Mouse (Mus musculus) E14TG2a.4 (cell line): ENCODE results near the gene Cpt2.

ENCODE experiments used
- CTCF ChIP-seq: conservative IDR thresholded peaks from 2 replicates; pipeline ENCODE4 v1.5.1; 2014; ENCODE audit warnings: low read length
- NANOG ChIP-seq: IDR thresholded peaks from 2 replicates; pipeline ENCODE4 v1.6.1; 2014; ENCODE audit warnings: borderline replicate concordance, low read length, mixed read lengths
- POU5F1 ChIP-seq: IDR thresholded peaks from 2 replicates; pipeline ENCODE4 v1.6.1; 2014; ENCODE audit warnings: low read length, borderline replicate concordance

DNA sequence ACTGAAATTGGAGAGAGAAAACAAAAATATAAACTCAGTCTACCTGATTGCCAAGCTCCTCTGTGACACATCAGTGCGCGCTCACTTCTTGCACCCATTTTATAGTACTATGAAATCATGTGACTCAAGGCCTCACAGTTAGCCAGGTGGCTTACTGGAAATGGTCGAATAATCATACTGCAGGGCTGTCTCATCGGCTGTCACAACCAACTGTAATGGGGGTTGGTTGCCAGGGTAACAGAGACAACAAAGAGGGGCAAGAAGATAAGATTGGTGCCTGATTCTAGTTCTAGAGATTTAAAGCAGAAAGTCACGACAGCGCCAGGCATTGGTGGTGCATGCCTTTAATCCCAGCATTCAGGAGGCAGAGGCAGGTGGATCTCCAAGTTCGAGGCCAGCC, 64.4 kb downstream of the Cpt2 start:
- TF ChIP-seq CTCF (no peak), NANOG (no peak), POU5F1 (no peak)
